Mouse (Mus musculus): ENCODE measurements around the gene Mcrip2.

Mcrip2 gene

DNA sequence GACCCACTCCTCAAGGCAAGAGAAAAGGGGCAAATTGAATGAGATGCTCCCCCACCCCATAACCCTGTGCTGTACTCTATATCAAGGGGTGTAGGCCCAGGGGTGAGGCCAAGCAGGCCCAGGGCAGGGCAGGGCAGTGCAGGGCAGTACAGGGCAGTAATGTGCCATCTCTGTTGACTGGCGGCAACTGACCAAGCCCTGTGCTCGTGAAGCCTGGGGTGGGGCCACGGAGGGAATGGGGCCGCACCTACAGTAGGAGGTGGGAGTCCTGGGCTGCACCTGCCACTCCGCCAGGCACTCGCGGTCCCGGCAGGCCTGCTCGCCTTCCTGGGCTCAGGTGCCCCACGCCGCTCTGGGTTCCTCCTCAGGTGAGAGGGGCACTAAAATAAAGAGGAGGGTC, 3.3 kb downstream of the Mcrip2 start:
- DNase-seq (ENCODE audit: low read depth, low spot score): no peak

- no peak for DNase-seq (ENCODE audit: low read depth, low spot score)
Measured at GRCm38 (mm10) chr17:25864311-25864710, 4.3 kb downstream of the Mcrip2 start.

DNA sequence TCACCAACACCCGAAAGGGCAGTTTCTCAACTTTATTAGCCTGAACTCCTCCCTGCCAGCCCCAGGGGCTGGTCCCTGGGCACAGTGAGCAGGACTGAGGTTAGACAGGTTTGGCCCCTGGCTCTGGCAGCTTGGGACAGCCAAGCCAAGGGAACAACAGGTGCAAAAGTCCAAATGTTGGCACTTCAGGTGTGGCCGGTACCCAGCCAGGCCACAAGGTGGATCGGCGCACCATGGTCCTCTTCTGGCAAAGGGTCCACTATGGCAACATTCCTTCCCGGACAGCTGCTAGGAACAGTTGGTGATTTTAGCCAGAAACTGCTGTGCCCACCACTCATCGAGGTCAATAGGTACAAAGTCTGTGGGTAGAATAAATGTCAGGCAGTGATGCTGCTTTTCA, 4.9 kb downstream of the Mcrip2 start:
- DNase-seq (ENCODE audit: low read depth, low spot score): no peak

GRCm38 (mm10) chr17:25861704-25862612, 6.6 kb downstream of the Mcrip2 start:
- no peak for DNase-seq (ENCODE audit: low read depth, low spot score)

DNA sequence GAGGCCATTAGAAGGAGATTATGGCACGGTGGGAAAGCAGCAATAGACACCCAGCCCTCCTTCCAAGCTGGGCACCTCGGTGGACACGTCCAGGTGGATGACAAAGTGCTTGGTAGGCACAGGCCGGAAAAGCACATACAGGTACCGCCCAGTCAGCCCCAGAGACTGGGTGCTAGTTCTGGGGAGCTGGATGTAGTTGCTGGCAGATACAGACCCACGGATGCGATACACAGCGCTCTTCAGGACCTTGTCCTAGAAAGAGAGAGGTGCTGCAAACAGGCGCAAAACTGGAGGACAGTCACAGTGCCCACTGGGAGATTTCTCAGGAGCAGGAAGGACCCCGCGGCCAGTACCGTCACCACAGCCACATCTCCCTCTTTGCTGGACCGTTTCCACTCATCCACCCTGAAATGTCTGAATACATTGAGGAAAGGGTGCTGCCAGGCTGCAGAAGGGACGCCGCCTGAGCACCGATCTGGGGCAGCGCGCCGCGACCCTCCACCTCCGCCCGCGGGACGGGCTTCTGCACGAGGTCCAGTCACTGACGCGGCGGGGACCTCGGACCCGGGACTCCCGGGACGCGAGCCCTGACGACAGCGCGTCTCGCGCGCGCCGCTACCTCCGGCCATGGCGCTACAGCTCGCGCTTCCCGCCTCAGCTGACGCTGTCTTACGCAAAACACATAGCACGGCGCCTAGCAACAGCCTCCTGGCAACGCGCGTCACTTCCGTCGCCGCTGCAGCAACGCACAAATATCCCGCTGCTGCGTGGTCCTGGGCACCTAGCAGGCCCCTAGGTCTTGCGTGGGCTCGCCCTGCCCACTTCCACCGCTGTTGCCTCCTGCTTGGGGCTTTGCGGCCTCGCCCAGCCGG, 7.5 kb downstream of the Mcrip2 start, which contains the start of gene Wdr90:
Gene Wdr90 (minus strand): TSS at position 670 of the 872 bp plus-strand sequence.
- peak; percentile 83 for DNase-seq (ENCODE audit: low read depth, low spot score)

DNA sequence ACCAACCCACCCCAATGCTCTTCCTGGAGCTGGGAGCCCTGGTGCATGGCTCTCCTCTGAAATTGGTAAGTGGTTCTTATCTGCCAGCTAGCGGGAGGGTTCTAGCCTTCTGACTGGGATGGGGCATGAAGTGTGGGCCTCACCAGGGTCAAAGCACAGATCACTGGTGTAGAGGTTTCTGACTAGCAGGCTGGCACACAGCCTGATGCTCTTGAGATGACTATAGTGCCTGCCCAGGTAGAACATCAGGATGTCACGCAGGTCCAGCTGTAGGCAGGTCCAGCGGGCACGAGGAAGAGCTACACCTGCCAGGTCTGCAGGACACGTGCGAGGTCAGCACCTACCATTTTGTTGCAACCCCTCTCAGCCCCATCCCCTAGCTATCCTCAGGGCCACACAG, 8.3 kb downstream of the Mcrip2 start:
- no peak for DNase-seq (ENCODE audit: low read depth, low spot score)

GRCm38 (mm10) chr17:25844396-25844901, 24.1 kb downstream of the Mcrip2 start, which contains the start of gene Rhot2:
Rhot2 (minus strand) TSS chr17:25844851.
- peak; percentile 91 for DNase-seq (ENCODE audit: low read depth, low spot score)

DNA sequence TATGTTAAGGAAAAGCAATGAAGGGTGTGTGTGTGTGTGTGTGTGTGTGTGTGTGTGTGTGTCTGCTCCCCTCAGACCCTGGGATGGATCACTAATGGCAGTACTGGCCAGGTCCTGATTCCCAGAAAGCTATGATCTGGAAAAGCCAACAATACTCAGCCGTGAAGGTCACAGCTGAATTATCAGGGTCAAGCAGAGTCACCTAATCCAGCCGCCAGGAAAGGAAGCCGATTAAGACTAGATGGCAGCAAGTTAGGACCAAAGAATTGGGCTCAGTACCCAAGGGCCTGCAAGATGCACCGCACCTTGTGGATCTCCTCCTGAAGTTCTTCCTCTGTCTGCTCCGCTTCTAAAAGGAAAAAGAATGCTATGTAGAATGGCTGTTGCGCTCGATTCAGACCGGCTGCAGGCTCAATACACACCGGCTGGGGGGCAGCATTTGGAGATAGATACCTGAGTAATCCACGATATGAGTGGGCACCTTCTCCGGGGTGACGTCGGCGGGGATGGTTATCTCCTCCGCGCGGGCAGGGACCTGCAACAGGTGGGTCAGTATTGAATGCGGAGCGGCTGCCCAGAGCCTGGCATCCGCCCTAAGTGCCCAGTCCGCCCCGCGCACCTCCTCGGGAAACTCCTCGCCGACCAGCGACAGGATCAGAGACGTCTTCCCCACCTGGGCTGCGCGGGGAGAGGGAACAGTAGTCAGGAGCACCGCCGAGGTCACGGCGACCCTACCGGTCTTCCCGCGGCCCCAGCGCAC, 24.7 kb downstream of the Mcrip2 start:
- no peak for DNase-seq (ENCODE audit: low read depth, low spot score)

DNA sequence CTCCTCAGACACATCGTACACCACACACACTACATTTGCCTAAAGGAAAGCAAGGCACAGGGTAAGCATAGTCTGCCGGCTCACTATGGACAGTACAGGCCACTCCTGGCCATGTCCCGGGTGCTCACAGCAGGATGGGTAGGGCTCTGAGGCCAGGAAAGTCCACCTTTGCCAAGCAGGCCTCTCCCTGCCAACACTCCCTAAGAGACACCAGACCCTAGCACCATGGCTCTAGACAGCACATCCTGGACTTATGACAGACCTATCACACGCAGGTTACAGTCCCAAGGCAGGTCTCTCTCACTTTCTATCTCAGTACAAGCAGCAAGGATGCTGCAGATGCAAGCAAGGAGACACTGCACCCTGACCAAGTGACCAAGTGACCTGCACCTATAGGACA, 25.4 kb downstream of the Mcrip2 start:
- no peak for DNase-seq (ENCODE audit: low read depth, low spot score)

- DNase-seq (ENCODE audit: low read depth, low spot score): no peak
Measured at GRCm38 (mm10) chr17:25842509-25842908, 26.1 kb downstream of the Mcrip2 start.

- no peak for DNase-seq (ENCODE audit: low read depth, low spot score)
Measured at GRCm38 (mm10) chr17:25841117-25841880, 27.3 kb downstream of the Mcrip2 start, which contains the start of gene Gm20683. Gm20683 (minus strand) TSS chr17:25841763.

DNA sequence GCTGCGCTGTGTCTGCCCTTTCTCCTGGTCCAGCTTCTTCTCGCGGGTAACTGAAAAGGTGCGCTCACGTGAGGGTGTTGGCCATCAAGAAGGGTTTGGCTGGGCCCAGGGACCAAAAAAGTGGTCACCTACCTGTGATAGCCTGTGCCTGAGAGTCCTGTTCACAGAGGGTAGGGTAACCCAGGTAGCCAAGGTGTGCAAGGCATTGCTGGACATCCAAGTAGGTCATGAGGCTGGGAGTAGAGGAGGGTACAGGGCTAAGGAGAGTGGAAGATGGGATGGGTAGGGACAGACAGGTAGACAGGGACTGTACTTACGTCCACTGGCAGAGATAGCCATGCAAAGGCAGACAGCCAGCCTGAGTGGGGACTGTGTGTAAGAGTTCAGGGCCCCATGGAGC, 28.0 kb downstream of the Mcrip2 start:
- no peak for DNase-seq (ENCODE audit: low read depth, low spot score)

DNA sequence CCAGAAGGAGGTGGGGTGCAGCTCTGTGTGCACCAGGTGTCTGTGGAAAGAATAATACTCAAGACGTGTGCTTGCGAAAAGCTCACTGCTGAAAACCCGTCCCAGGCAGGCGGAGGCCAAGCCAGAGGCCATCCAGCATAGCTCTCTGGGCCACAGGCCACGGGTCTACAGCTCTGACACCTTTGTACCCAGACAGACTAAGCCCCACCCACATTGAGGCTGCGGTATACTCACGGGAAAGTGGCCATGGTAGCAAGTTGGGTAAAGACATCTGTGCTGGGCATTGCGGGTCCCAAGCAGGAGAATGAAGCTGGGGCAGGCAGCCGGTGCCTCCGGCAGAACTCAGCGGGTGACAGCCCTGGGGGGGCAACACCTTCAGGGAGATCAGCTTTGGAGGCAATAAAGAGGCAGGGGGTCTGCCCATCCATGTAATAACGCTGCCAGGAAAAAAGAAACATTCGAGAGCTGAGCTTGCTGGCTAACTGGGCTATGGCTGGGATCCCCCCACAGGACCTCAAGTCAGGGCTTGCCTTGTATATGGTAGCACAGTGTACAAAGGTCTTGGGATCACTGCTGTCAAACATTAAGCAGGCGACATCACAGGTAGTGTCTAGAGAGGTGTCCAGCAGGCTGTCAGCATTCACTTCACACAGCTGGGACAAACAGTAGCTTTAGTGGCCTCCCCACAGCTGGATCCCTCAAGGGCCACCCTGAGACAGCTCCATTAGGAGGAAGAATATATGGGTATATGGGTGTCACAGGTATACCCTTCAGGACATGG, 28.9 kb downstream of the Mcrip2 start:
- no peak for DNase-seq (ENCODE audit: low read depth, low spot score)

DNA sequence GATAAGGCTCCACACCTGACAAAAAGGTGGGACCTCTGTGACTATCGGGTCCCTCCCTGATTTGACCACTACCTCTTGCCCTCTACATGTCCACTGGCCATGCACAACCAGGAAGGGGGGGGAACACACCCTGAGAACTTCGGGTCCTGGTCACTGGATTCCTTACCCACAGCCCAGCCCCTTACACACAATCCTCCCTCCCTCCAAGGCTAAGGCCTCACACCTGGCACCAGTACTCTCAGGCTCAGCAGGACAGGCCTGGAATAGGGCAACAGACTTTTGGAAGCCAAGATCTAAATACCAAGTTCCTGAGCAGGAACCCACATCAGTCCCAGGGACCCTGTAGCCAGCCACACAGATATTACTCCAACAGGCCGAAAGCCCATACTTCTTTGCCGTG, 29.7 kb downstream of the Mcrip2 start:
- no peak for DNase-seq (ENCODE audit: low read depth, low spot score)

- no peak for DNase-seq (ENCODE audit: low read depth, low spot score)
Measured at GRCm38 (mm10) chr17:25837533-25837932, 31.0 kb downstream of the Mcrip2 start.

- DNase-seq (ENCODE audit: low read depth, low spot score): no peak
Measured at GRCm38 (mm10) chr17:25837076-25837410, 31.5 kb downstream of the Mcrip2 start, which contains the start of gene Rhbdl1. Rhbdl1 (minus strand) TSS chr17:25837295.

- DNase-seq (ENCODE audit: low read depth, low spot score): no peak
Measured at GRCm38 (mm10) chr17:25836397-25837075, 32.0 kb downstream of the Mcrip2 start.

DNA sequence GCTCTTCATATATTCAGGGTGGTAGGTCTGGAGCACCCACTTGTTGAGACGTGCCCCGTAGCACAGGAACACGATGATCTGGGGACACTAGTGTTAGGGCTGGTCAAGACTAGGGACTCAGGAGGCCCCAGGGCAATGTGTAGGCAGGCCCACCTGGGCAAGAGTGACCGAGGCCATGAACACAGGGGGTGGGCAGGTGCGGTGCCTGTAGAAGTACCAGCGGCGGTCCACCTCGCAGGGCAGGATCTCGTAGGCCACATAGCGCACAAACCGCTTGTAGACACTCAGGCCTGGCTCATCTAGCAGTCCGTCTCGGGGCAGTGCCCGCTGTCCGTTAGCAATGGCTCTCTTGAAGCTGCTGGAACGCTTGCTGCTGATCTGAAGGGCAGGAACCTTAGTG, 32.7 kb downstream of the Mcrip2 start:
- DNase-seq (ENCODE audit: low read depth, low spot score): no peak

GRCm38 (mm10) chr17:25835301-25835700, 33.3 kb downstream of the Mcrip2 start:
- no peak for DNase-seq (ENCODE audit: low read depth, low spot score)

Data from retina, postnatal 7 days (tissue).